Mouse (Mus musculus): Measurements from ENCODE around the gene Vkorc1l1.

- TF ChIP-seq CTCF (IDR thresholded peaks at IDR 0.05; ENCODE audit: insufficient read depth, low read length) (no peak), POLR2A (IDR thresholded peaks at IDR 0.05; ENCODE audit: borderline replicate concordance, extremely low read depth, low read depth, low read length) (no peak)
Measured at GRCm38 (mm10) chr5:129895198-129896088, 46.3 kb upstream of the Vkorc1l1 start, which contains the start of gene Zbed5.

All from lung, adult 2 months (tissue).